Mouse (Mus musculus) liver, embryonic 14.5 days (tissue): Measurements from ENCODE around the gene Stx8. TPM values are rescaled to one million over a fixed set of nuclear protein-coding genes. Genes with fewer than 3 reads are reported as not detected.

Source experiments
- ATAC-seq: fragments of 200-750 bp; cut with Nextera tagmentation; 2 replicates; pipeline ENCODE4 v1.8.0; 2017; ENCODE audit warnings: moderate number of reproducible peaks, mild to moderate bottlenecking, moderate library complexity; ENCODE audit not compliant: insufficient read depth
- DNase-seq, 3 experiments: peaks; one replicate each; pipeline ENCODE4 v3.0.0-alpha.2; 2012 to 2013; ENCODE audit warnings: low read depth in 3 of 3, low spot score in 3 of 3
- H3K27ac ChIP-seq: fragments of 300-500 bp; sonication (generic); 2 replicates; pipeline ENCODE4 v1.5.1; 2014; ENCODE audit warnings: moderate library complexity, mild to moderate bottlenecking, control low read depth, inconsistent platforms
- H3K27me3 ChIP-seq: fragments of 300-500 bp; sonication (generic); 2 replicates; pipeline ENCODE4 v1.6.1; 2014; ENCODE audit warnings: mild to moderate bottlenecking, low read length, moderate library complexity; ENCODE audit not compliant: control insufficient read depth, insufficient read depth
- H3K36me3 ChIP-seq: fragments of 300-500 bp; sonication (generic); replicated peaks from 2 replicates; pipeline ENCODE4 v1.6.1; 2014; ENCODE audit warnings: low read depth; ENCODE audit not compliant: control insufficient read depth, insufficient read depth
- H3K4me1 ChIP-seq, 2 experiments: fragments of 200-500 bp in 1 of 2; fragments of 300-500 bp in 1 of 2; sonication (generic) in 1 of 2; replicated peaks; 2 replicates each; pipeline ENCODE4 v1.6.1; 2012 to 2014; ENCODE audit warnings: antibody characterized with exemption in 1 of 2, inconsistent platforms in 1 of 2, low read length in 1 of 2; ENCODE audit not compliant: control insufficient read depth in 2 of 2, insufficient read depth in 2 of 2
- H3K4me2 ChIP-seq: fragments of 300-500 bp; sonication (generic); 2 replicates; pipeline ENCODE4 v1.6.1; 2014; ENCODE audit warnings: low read depth, mild to moderate bottlenecking, control low read depth, moderate library complexity
- H3K4me3 ChIP-seq, 2 experiments: fragments of 200-500 bp in 1 of 2; fragments of 300-500 bp in 1 of 2; sonication (generic) in 1 of 2; 2 replicates each; pipeline ENCODE4 v1.5.1; 2012 to 2014; ENCODE audit warnings: low read depth in 2 of 2, low read length in 2 of 2, mild to moderate bottlenecking in 2 of 2, control low read depth in 1 of 2, inconsistent platforms in 1 of 2, moderate library complexity in 1 of 2; ENCODE audit not compliant: insufficient read depth in 1 of 2
- H3K9ac ChIP-seq: fragments of 300-500 bp; sonication (generic); replicated peaks from 2 replicates; pipeline ENCODE4 v1.6.1; 2014; ENCODE audit warnings: mild to moderate bottlenecking, control low read depth, moderate library complexity
- H3K9me3 ChIP-seq: fragments of 300-500 bp; sonication (generic); 2 replicates; pipeline ENCODE4 v1.6.1; 2016; ENCODE audit warnings: low read length, mixed read lengths; ENCODE audit not compliant: control insufficient read depth
- CTCF ChIP-seq: IDR thresholded peaks from 2 replicates; pipeline ENCODE4 v1.5.1; 2016; ENCODE audit warnings: antibody characterized with exemption, low read depth, control low read depth
- EP300 ChIP-seq: IDR thresholded peaks from 2 replicates; pipeline ENCODE4 v1.6.1; 2016; ENCODE audit warnings: antibody characterized with exemption, low read depth
- WGBS: fragments of 180-500 bp; shearing (Covaris S2); extraction: QIAGEN DNeasy Blood & Tissue Kit; methylation state at CpG from one replicate; pipeline ENCODE4 v1.1.7; 2014; ENCODE audit not compliant: insufficient replicate concordance; 5-methylcytosine and 5-hydroxymethylcytosine counted together
- polyA plus RNA-seq, 2 experiments: library from polyadenylated mRNA; depleted of rRNA in 1 of 2; stranded (reverse) in 1 of 2; unstranded in 1 of 2; fragments of >200 nt; fragmentation: Nextera tagmentation in 1 of 2; extraction: Ambion mirVana in 1 of 2; gene quantifications; 2 replicates each; pipeline versions ENCODE4 v1.2.1 to v1.2.3; 2012 to 2014

Gene Stx8
- polyA plus RNA-seq, 2 experiments: 8.1 to 24.5 TPM

- ATAC-seq: no peak
- no peak for DNase-seq
- no peak overlapping the region for H3K27ac ChIP-seq
- no peak overlapping the region for H3K9ac ChIP-seq
- H3K4me3 ChIP-seq: no peak overlapping the region
- H3K9me3 ChIP-seq: no peaks in the 10 kb centered on the region
- TF ChIP-seq EP300 (no peak), CTCF (no peak)
- WGBS: 57% methylated on average over 11 of the region's 11 CpGs
- no peak overlapping the region for H3K4me2 ChIP-seq
- no peaks in the 10 kb centered on the region for H3K4me1 ChIP-seq
- no peaks in the 10 kb centered on the region for H3K27me3 ChIP-seq
- H3K36me3 ChIP-seq: no peaks in the 10 kb centered on the region
Measured at GRCm38 (mm10) chr11:68072597-68073210, 106.7 kb downstream of the Stx8 start.

- Histone ChIP-seq H3K9me3 (no peaks in the 10 kb centered on the region), H3K4me3 (no peak overlapping the region), H3K4me1 (no peaks in the 10 kb centered on the region), H3K4me2 (no peak overlapping the region), H3K27me3 (no peaks in the 10 kb centered on the region), H3K27ac (no peak overlapping the region), H3K9ac (no peak overlapping the region), H3K36me3 (no peaks in the 10 kb centered on the region)
- 55% methylated on average over 5 of the region's 5 CpGs for WGBS
- DNase-seq (no peak), ATAC-seq (no peak)
- no peak for TF ChIP-seq EP300
- no peak for TF ChIP-seq CTCF
Measured at GRCm38 (mm10) chr11:68074686-68075085, 108.7 kb downstream of the Stx8 start.

- Histone ChIP-seq H3K27ac (no peak overlapping the region), H3K9ac (no peak overlapping the region), H3K4me3 (no peak overlapping the region), H3K36me3 (no peaks in the 10 kb centered on the region), H3K27me3 (no peaks in the 10 kb centered on the region), H3K4me2 (no peak overlapping the region), H3K9me3 (no peaks in the 10 kb centered on the region), H3K4me1 (no peaks in the 10 kb centered on the region)
- no peak for ATAC-seq
- no peak for DNase-seq
- 55% methylated on average over 2 of the region's 2 CpGs for WGBS
- no peak for TF ChIP-seq EP300
- TF ChIP-seq CTCF: no peak
Measured at GRCm38 (mm10) chr11:68075331-68075730, 109.3 kb downstream of the Stx8 start.

- WGBS: 67% methylated on average over 2 of the region's 2 CpGs
- ATAC-seq (no peak), DNase-seq (no peak)
- H3K36me3 ChIP-seq: no peaks in the 10 kb centered on the region
- no peaks in the 10 kb centered on the region for H3K27me3 ChIP-seq
- no peaks in the 10 kb centered on the region for H3K9me3 ChIP-seq
- TF ChIP-seq CTCF: no peak
- TF ChIP-seq EP300: no peak
- H3K4me3 ChIP-seq: no peak overlapping the region
- H3K4me1 ChIP-seq: no peaks in the 10 kb centered on the region
- no peak overlapping the region for H3K27ac ChIP-seq
- no peak overlapping the region for H3K4me2 ChIP-seq
- no peak overlapping the region for H3K9ac ChIP-seq
Measured at GRCm38 (mm10) chr11:68079756-68080155, 113.8 kb downstream of the Stx8 start.

- DNase-seq: no peak
- Histone ChIP-seq H3K36me3 (no peaks in the 10 kb centered on the region), H3K27ac (no peak overlapping the region), H3K4me1 (no peaks in the 10 kb centered on the region), H3K4me2 (no peak overlapping the region), H3K9me3 (no peaks in the 10 kb centered on the region), H3K27me3 (no peaks in the 10 kb centered on the region), H3K9ac (no peak overlapping the region), H3K4me3 (no peak overlapping the region)
- TF ChIP-seq CTCF: peak; percentile 25; the same call in 1 of the 2 replicates
- no peak for TF ChIP-seq EP300
- no peak for ATAC-seq
- WGBS: 58% methylated on average over 2 of the region's 2 CpGs
Measured at GRCm38 (mm10) chr11:68080999-68081398, 115.0 kb downstream of the Stx8 start.
